Mouse (Mus musculus): ENCODE data around the gene Ptchd4.

DNA sequence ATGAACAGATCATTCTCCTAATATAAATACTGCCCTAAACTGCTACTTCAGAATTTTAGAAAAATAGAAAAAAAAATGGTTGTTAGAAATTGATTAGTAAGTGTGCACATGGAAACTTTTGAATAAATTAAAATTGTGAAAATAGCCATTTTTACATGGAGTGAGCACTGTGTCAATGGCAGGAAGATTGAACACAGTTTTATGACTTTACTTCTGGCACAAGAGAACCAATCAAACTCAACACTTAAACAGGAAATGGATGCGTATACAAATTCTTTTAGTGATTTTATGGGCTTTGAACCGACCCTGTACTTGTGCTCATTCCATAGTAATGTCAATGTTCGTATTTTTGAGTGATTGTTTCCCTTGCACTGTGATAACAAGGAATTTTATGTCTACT, 16.1 kb upstream of the Ptchd4 start:
- no peak for TF ChIP-seq POLR2A (IDR thresholded peaks at IDR 0.05; ENCODE audit: low read depth, low read length)
- TF ChIP-seq CTCF (IDR thresholded peaks at IDR 0.05; ENCODE audit: extremely low read depth, insufficient read depth, insufficient read length, insufficient replicate concordance) = no peak

Data from spleen, adult 2 months (tissue).